Mouse (Mus musculus) brain, embryonic 14.5 days (tissue): ENCODE results near the gene D130043K22Rik. TPM values are rescaled to one million over a fixed set of nuclear protein-coding genes. Genes with fewer than 3 reads are reported as not detected.

Experiments
- DNase-seq: peaks from one replicate; pipeline ENCODE4 v3.0.0-alpha.2; 2011; ENCODE audit warnings: low read depth
- CTCF ChIP-seq: fragments of 200-500 bp; IDR thresholded peaks from 2 replicates; pipeline ENCODE4 v1.5.1; 2012; ENCODE audit warnings: inconsistent platforms, mild to moderate bottlenecking, moderate library complexity, borderline replicate concordance; ENCODE audit not compliant: insufficient read depth, insufficient read length; ENCODE audit errors: extremely low read depth
- POLR2A ChIP-seq: fragments of 200-500 bp; IDR thresholded peaks from 2 replicates; pipeline ENCODE4 v1.6.1; 2012; ENCODE audit warnings: mild to moderate bottlenecking, inconsistent platforms, borderline replicate concordance; ENCODE audit not compliant: poor library complexity, insufficient read depth, insufficient read length, severe bottlenecking; ENCODE audit errors: extremely low read depth
- polyA plus RNA-seq: library from polyadenylated mRNA; depleted of rRNA; stranded (reverse); fragments of >200 nt; gene quantifications from 2 replicates; pipeline ENCODE4 v1.2.3, GENCODE M21; 2012

Gene D130043K22Rik
- polyA plus RNA-seq, 1 experiment, result 3.6 TPM

DNA sequence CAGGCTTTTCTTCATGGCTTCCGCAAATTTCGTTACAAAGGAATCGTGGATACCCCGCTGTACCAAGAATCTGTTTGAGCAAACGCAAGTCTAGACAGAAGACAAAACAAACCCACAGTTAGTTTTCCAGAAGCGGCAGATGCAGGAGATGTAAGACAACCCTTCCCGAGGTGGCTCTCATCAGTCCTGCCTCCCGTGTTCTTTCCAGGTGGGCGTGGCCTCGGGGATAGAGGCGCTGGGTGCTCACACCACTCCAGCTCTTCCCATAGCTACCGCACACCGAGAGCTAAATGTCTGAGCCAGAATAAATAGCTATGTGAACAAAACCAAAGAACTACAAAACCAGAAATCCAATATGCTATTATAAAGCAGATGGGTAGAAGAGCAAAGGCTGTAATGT, 70.9 kb downstream of the D130043K22Rik start:
- no peak for DNase-seq
- TF ChIP-seq CTCF, result no peak
- TF ChIP-seq POLR2A, result no peak

DNA sequence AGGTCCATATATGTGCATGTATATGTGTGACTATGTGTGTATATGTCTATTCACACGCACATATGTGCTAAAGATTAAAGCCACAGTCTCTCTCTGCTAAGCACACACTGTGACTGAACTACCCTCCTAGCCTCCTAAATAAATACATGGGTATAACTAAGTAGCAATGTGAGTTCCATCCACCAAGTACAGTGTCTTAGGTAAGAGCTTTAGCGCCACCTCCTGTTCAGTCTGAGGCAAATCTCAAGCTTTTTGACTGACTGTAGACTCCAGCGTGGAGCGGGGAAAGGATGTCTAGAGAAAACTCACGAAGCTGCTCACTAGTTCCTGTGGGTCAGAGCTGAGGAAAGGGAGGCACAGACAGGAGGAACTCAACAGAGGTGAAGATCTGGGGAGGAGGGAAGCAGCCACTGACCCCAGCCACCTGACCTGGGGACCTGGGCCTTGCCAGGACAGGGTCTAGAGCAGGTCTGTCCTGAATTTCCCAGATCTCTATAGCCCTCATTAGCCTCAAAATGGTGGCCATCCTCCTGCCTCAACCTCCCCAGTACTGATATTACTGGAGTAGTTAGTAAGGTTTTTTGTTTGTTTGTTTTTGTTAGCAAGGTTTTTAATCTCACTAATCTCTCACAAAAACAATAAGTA, 75.5 kb downstream of the D130043K22Rik start:
- no peak for TF ChIP-seq POLR2A
- peak; percentile 70; the same call in 1 of the 2 replicates for TF ChIP-seq CTCF
- peak; percentile 85 for DNase-seq

DNA sequence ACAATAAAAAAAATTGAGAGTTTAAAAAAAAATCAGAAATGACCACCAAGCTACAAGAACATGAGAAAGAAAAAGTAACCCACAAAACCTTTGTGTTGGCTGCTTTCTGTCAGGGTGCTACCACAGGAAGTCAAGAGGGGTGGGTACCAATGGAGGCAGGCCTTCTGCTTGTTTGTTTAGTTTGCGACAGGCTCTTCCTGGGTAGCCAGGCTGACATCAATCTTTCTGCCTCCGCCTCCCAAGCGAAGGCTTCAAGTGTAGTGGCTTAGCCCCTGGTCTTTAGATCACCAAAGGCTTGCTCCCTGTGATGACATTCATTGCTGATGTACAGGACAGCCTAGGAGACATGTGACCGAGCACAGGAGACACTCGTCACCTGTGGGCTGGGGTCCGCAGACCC, 76.3 kb downstream of the D130043K22Rik start:
- TF ChIP-seq CTCF (no peak), POLR2A (no peak)
- no peak for DNase-seq

DNA sequence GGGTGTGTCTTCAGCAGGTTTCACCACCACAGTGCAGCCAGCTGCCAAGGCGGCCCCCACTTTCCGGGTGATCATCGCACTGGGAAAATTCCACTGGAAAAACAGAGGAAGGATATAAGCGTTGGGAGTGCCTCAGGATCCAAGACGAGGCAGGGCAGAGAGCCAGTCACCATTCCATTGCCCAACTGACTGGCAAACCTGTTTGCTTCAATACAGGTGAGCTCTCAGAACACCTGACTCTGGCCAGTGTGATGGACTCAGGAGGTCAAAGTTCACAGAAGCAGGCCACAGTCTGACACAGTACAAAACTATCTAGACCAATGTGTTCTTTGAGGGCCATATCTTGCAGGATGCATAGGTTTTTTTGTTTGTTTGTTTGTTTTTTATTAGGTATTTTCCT, 79.1 kb downstream of the D130043K22Rik start:
- no peak for TF ChIP-seq CTCF
- TF ChIP-seq POLR2A, result no peak

DNA sequence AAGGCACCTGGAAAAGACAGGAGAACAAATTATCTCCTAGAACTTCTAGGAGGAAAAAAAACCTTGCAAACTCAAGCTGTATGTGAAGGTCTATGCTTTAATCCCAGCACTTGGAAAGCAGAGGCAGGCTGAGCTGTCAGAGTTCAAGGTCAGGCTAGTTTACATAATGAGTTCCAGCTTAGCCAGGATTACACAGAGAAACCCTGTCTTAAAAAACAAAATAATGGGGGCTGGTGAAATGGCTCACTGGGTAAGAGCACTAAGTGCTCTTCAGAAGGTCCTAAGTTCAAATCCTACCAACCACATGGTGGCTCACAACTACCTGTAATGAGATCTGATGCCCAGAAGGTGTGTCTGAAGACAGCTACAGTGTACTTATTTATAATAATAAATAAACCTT, 85.7 kb downstream of the D130043K22Rik start:
- TF ChIP-seq CTCF, result no peak
- no peak for TF ChIP-seq POLR2A
- DNase-seq, result no peak

More for the DNA sequence above, 79.1 kb downstream of the D130043K22Rik start:
- DNase-seq, result no peak

DNA sequence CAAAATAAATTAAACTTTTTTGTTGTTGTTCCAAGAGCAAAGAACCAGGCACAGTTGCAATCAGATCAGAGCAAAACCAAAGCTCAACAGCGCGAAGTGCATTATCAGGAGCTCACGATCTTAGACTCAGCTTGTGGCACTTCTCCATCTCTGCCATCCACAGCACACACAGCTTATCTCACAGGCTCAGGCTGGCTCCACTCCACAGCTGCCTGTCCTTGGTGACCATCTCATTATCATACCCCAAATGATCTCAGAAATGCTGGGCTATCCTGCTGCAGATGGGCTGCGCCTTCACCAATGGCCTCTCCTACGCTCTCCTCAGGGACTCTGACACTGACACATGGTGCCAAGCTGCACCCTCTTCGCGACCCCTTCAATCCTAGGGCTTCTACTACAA, 88.3 kb downstream of the D130043K22Rik start:
- DNase-seq, result no peak
- TF ChIP-seq POLR2A, result no peak
- TF ChIP-seq CTCF, result no peak

DNA sequence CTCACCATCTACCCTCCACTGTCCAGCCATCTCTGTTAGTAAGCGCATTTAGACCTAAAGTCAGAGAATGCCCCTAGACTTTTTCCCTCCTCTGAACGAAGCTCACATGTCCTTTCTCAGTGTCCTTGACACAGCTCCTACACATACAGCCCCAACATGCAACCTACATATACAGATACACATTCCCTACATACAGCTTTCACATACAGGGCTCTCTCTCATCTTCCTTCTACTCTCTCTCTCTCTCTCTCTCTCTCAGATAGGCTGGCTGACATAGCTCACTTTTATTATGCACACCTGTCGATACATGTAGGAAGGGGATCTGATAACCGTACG, 91.8 kb downstream of the D130043K22Rik start:
- TF ChIP-seq CTCF, result no peak
- TF ChIP-seq POLR2A, result no peak
- DNase-seq, result no peak

DNA sequence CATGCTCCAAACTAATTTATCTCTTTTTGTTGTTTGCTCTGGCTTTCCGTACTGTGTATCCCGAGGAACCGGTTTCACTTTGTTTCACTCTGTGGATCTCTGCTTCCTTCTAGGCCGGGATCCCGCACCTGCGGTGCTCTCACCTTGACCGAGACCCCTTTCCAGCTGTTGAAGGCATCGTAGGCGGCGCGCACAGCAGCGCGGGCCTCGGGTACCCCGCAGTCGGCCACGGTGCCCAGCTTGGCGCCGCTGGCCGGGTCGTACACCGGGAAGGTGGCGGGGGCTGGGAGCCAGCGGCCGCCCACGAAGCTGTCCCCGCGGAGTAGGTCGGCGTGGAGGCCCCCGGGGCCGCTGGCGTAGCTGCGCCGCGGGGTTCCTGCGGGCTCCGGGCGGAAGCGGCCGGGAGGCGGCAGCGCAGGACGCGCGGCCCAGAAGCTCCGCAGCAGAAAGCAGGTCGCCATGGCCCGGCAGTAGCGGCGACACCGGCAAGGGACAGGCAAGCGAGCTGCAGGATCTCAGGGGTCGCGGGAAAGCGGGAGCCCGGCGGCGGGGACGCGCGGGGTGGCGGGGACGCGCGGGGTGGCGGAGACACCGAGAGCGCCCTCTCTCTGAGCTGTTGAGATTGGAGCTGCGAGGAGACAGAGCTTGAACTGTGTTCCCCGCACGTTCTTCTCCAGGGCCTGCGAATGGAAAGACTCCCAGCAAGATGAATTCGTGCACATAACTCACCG, 92.3 kb downstream of the D130043K22Rik start, which contains the start of gene Aldh5a1:
Gene Aldh5a1 (minus strand): TSS at position 554 of the 731 bp plus-strand sequence.
- TF ChIP-seq CTCF (peak; percentile 54; the same call in 1 of the 2 replicates), POLR2A (peak; percentile 51)
- DNase-seq, result peak; percentile 91

DNA sequence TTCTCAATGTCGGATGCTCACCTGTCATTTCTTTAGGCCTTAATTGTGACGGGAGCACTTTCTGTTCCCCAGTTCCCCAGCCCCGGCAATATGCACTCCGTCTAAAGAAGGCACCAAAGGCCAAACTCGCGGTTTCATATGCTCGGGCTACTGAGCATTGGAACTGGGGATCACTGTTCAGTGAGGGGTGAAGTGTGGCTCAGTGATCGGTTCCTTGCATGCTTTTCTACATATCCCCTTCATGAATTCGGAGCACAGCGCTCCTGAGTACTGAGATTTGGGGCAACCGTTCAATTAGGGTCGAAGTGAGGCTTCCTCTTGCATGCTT, 92.9 kb downstream of the D130043K22Rik start:
- no peak for DNase-seq
- no peak for TF ChIP-seq CTCF
- no peak for TF ChIP-seq POLR2A

DNA sequence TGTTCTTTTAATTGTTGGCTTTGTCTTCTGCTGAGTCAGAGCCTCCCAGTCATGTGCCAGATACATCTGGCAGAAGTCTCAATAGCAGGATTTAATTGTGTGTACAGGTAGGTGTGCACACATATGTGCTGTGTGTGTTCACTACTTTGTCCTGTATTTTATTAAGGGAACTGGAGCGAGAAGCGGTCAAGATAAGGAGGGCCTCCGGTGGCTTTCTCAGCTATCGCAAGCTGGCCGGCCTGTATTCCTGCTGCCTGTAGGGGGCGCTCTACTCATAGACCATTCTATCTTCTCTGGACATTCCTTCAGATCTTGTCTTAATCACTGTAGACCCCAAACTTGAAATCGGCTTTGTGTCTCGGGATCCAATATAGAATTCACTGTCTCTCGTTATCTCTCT, 93.7 kb downstream of the D130043K22Rik start:
- TF ChIP-seq POLR2A, result no peak
- TF ChIP-seq CTCF, result peak; percentile 80
- DNase-seq, result peak; percentile 76

DNA sequence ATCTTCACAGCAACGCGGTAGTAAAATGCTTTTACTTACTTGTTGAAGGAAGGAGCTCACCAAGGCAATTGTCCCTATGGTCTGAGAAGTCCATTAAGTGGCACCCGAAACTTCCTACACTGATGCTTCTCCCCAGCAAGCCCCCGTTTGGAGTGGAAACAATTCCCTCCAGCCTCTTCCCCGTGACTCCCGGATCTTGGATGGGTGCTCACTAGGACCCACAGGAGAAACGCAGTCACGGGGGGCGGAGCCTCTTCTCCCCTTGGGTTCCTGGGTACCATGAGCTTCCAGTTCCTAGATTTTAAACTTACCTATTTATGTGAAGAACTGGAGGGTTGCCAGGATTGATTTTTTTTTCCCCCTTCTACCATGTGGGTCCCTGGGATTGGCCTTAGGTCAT, 94.5 kb downstream of the D130043K22Rik start:
- TF ChIP-seq POLR2A, result no peak
- TF ChIP-seq CTCF, result no peak
- no peak for DNase-seq
